In the genomic region with DNA sequence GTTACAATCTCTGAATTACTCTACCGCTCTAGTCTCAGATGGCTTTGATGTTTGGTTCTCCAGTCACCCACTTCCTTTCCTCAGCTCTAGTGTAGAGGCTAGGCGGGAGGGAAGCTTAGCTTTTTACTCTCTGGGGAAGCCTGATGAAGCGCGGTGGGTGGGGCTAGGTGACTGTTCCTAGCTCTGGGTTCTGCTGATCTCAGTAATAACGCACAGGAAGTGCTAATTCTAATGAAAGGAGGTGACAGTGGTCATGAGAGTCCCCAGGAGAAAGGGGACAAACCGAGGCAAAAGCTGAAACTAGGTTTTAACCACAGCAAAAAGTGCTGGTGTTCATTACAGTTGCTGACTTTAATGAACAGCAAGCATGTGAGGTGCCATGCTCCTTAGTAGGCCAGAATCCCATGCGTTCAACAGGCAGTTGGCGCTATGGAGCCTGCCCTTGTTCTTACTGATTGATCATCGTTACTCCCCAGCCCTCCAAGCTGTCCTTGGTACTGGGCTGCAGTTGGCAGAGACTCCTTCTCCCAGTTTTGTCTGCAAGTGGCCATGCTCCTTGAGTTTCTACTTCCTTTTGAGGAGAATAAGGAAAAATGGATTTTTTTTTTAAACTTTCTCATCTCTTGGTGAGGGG, we compare ENCODE assay signal across 11 mouse cellular contexts.
DNase-seq lines count a peak whose midpoint lies in the region; ATAC-seq lines count a peak whose summit lies in the region.
"Had no signal": no experiment of that assay in that cellular context is flagged by ENCODE, and none has a peak within 500 bp of the region (broad histone marks: within the 10 kb centered on the region; RNA-seq: fewer than 3 reads in every experiment).

No protein-coding gene starts in this region.

- H3K9me3 ChIP-seq in forebrain, embryonic 10.5 days, result 0 out of 2 replicates have a peak, but pooled peaks cover 2% of the 10 kb centered on the region
- no peaks in the 10 kb centered on the region for H3K9me3 ChIP-seq in forebrain, embryonic 14.5 days (replicated peaks; ENCODE audit: control insufficient read depth, low read length)
- no peaks in the 10 kb centered on the region for H3K9me3 ChIP-seq in heart, embryonic 11.5 days (replicated peaks; ENCODE audit: control insufficient read depth, low read length)
- H3K9me3 ChIP-seq: heart, embryonic 13.5 days; intestine, embryonic 15.5 days had no signal

- no peaks in the 10 kb centered on the region for H3K36me3 ChIP-seq in forebrain, embryonic 10.5 days (replicated peaks)
- no peaks in the 10 kb centered on the region for H3K36me3 ChIP-seq in forebrain, embryonic 14.5 days (ENCODE audit: control insufficient read depth, insufficient read depth, low read length)
- H3K36me3 ChIP-seq in heart, embryonic 11.5 days (ENCODE audit: control insufficient read depth, insufficient read depth, low read length), result no peaks in the 10 kb centered on the region
- H3K36me3 ChIP-seq: heart, embryonic 13.5 days; intestine, embryonic 15.5 days had no signal

- H3K27ac ChIP-seq in forebrain, embryonic 10.5 days, result 0 out of 2 replicates have a peak overlapping the region, but pooled peaks have one; percentile 31
- no peak overlapping the region for H3K27ac ChIP-seq in forebrain, embryonic 14.5 days (ENCODE audit: low read depth, low read length)
- no peak overlapping the region for H3K27ac ChIP-seq in heart, embryonic 11.5 days (ENCODE audit: low read depth, low read length)
- H3K27ac ChIP-seq: heart, embryonic 13.5 days; intestine, embryonic 15.5 days had no signal

- H3K4me1 ChIP-seq in forebrain, embryonic 10.5 days, result peaks cover 36% of the 10 kb centered on the region
- peaks cover 24% of the 10 kb centered on the region for H3K4me1 ChIP-seq in forebrain, embryonic 14.5 days (ENCODE audit: control insufficient read depth, insufficient read depth, low read length)
- peaks cover 20% of the 10 kb centered on the region for H3K4me1 ChIP-seq in heart, embryonic 11.5 days (ENCODE audit: control insufficient read depth, insufficient read depth, low read length)

- no peak overlapping the region for H3K9ac ChIP-seq in forebrain, embryonic 14.5 days (ENCODE audit: low read length)
- H3K9ac ChIP-seq in heart, embryonic 11.5 days (ENCODE audit: low read depth, low read length), result no peak overlapping the region
- H3K9ac ChIP-seq: heart, embryonic 13.5 days; intestine, embryonic 15.5 days had no signal

- DNase-seq in forebrain, embryonic 10.5 days (ENCODE audit: extremely low spot score, low spot score), result no peak
- no peak for DNase-seq in forebrain, embryonic 14.5 days (ENCODE audit: low spot score)
- DNase-seq in CD4-positive, CD25-positive, alpha-beta regulatory T cell, adult 2 months (ENCODE audit: low read depth, low spot score), result peak; percentile 86
- DNase-seq in thymus, adult 18-20 months, result peak; percentile 38 to 60
- no peak for DNase-seq in heart, postnatal 25 days (ENCODE audit: low spot score)
- DNase-seq in embryo, embryonic 9.5 days (ENCODE audit: extremely low spot score), result no peak
- DNase-seq: cerebellum, postnatal 25 days had no signal

- intact Hi-C loops in heart, postnatal 25 days (cut with DNase I), result no loop called here

- WGBS in forebrain, embryonic 10.5 days, result 39% methylated on average over 9 of the region's 9 CpGs
- 41% methylated on average over 9 of the region's 9 CpGs for WGBS in forebrain, embryonic 14.5 days
- WGBS in heart, embryonic 11.5 days (ENCODE audit: insufficient replicate concordance), result 29% methylated on average over 9 of the region's 9 CpGs

- H3K27me3 ChIP-seq in forebrain, embryonic 10.5 days (ENCODE audit: poor library complexity, severe bottlenecking), result peaks cover 12% of the 10 kb centered on the region; the same call in 1 of the 2 replicates
- no peaks in the 10 kb centered on the region for H3K27me3 ChIP-seq in forebrain, embryonic 14.5 days (replicated peaks; ENCODE audit: control insufficient read depth, insufficient read depth, low read length)
- no peaks in the 10 kb centered on the region for H3K27me3 ChIP-seq in heart, embryonic 11.5 days (ENCODE audit: control insufficient read depth, insufficient read depth, low read length)
- H3K27me3 ChIP-seq: heart, embryonic 13.5 days; intestine, embryonic 15.5 days had no signal

- no peak overlapping the region for H3K4me2 ChIP-seq in forebrain, embryonic 14.5 days (ENCODE audit: low read length)
- no peak overlapping the region for H3K4me2 ChIP-seq in heart, embryonic 11.5 days
- H3K4me2 ChIP-seq: heart, embryonic 13.5 days; intestine, embryonic 15.5 days had no signal

- H3K4me3 ChIP-seq in forebrain, embryonic 10.5 days, result no peak overlapping the region
- no peak overlapping the region for H3K4me3 ChIP-seq in forebrain, embryonic 14.5 days (ENCODE audit: low read depth, low read length)
- H3K4me3 ChIP-seq in heart, embryonic 11.5 days (ENCODE audit: low read depth, low read length), result no peak overlapping the region
- H3K4me3 ChIP-seq: heart, embryonic 13.5 days; intestine, embryonic 15.5 days had no signal

- no peak for ATAC-seq in forebrain, embryonic 14.5 days
- peak; percentile 68 for ATAC-seq in megakaryocyte, adult 5-6 weeks (ENCODE audit: poor library complexity, severe bottlenecking)
- no peak for ATAC-seq in heart, embryonic 11.5 days (replicated peaks; ENCODE audit: insufficient number of reproducible peaks, low FRiP score, low TSS enrichment)

Comparison
In these comparisons a context has a peak if more than half of its experiments do, and no peak if none do; other contexts are left out.
1. DNase-seq: peak in CD4-positive, CD25-positive, alpha-beta regulatory T cell, adult 2 months (single experiment) and thymus, adult 18-20 months (2 of 2); none in forebrain, embryonic 10.5 days (single experiment), forebrain, embryonic 14.5 days (single experiment), heart, postnatal 25 days (single experiment) and embryo, embryonic 9.5 days (single experiment).